Mouse (Mus musculus) myocyte (in vitro differentiated cells): Measurements from ENCODE around the gene Tnfsf13b. TPM values are rescaled to one million over a fixed set of nuclear protein-coding genes. Genes with fewer than 3 reads are reported as not detected.

Experiments used
- H3K27me3 ChIP-seq: one replicate; pipeline ENCODE4 v1.6.1; 2011; ENCODE audit not compliant: control insufficient read depth, insufficient read depth, insufficient read length
- H3K36me3 ChIP-seq: one replicate; pipeline ENCODE4 v1.6.1; 2011; ENCODE audit not compliant: control insufficient read depth, insufficient read depth
- H3K4me2 ChIP-seq: one replicate; pipeline ENCODE4 v1.6.1; 2011; ENCODE audit warnings: low read depth, control low read depth
- H3K4me3 ChIP-seq: one replicate; pipeline ENCODE4 v1.5.1; 2011; ENCODE audit warnings: mild to moderate bottlenecking, control low read depth, moderate library complexity
- H3K79me2 ChIP-seq: one replicate; pipeline ENCODE4 v1.6.1; 2011; ENCODE audit not compliant: control insufficient read depth, insufficient read depth
- H3ac ChIP-seq: one replicate; pipeline ENCODE4 v1.6.1; 2011; ENCODE audit not compliant: control insufficient read depth, insufficient read length
- CEBPB ChIP-seq: IDR thresholded peaks from 2 replicates; pipeline ENCODE4 v1.6.1; 2011; ENCODE audit warnings: mild to moderate bottlenecking, moderate library complexity; ENCODE audit not compliant: poor library complexity, insufficient read depth, severe bottlenecking
- E2F4 ChIP-seq: IDR thresholded peaks from one replicate; pipeline ENCODE4 v1.6.1; 2011; ENCODE audit warnings: mild to moderate bottlenecking, control low read depth, moderate library complexity; ENCODE audit not compliant: insufficient read depth
- MAX ChIP-seq: IDR thresholded peaks from one replicate; pipeline ENCODE4 v1.6.1; 2011; ENCODE audit warnings: low read depth, mild to moderate bottlenecking, control low read depth
- MYOD1 ChIP-seq, 3 experiments: IDR thresholded peaks; one replicate each; pipeline ENCODE4 v1.6.1; 2011; ENCODE audit warnings: control low read depth in 2 of 3, low read depth in 2 of 3, mild to moderate bottlenecking in 2 of 3, moderate library complexity in 1 of 3; ENCODE audit not compliant: insufficient read length in 2 of 3, control insufficient read depth in 1 of 3
- MYOG ChIP-seq, 3 experiments: IDR thresholded peaks; one replicate each; pipeline ENCODE4 v1.6.1; 2011; ENCODE audit warnings: control low read depth in 2 of 3, low read depth in 2 of 3, mild to moderate bottlenecking in 2 of 3; ENCODE audit not compliant: insufficient read length in 2 of 3, control insufficient read depth in 1 of 3, insufficient read depth in 1 of 3
- POLR2A ChIP-seq: IDR thresholded peaks from one replicate; pipeline ENCODE4 v1.6.1; 2011; ENCODE audit warnings: low read depth, mild to moderate bottlenecking, control low read depth, moderate library complexity; ENCODE audit not compliant: insufficient read length
- POLR2AphosphoS2 ChIP-seq: IDR thresholded peaks from one replicate; pipeline ENCODE4 v1.6.1; 2011; ENCODE audit warnings: low read depth, control low read depth; ENCODE audit not compliant: insufficient read length
- REST ChIP-seq: IDR thresholded peaks from one replicate; pipeline ENCODE4 v1.6.1; 2011; ENCODE audit warnings: mild to moderate bottlenecking, control low read depth, moderate library complexity; ENCODE audit not compliant: insufficient read depth, insufficient read length
- SRF ChIP-seq: IDR thresholded peaks from one replicate; pipeline ENCODE4 v1.6.1; 2011; ENCODE audit warnings: low read depth; ENCODE audit not compliant: control insufficient read depth, insufficient read length
- TCF12 ChIP-seq: IDR thresholded peaks from one replicate; pipeline ENCODE4 v1.6.1; 2011; ENCODE audit warnings: mild to moderate bottlenecking, control low read depth; ENCODE audit not compliant: poor library complexity, insufficient read depth, severe bottlenecking
- TCF3 ChIP-seq: IDR thresholded peaks from one replicate; pipeline ENCODE4 v1.6.1; 2011; ENCODE audit warnings: low read depth, control low read depth; ENCODE audit not compliant: insufficient read length
- USF1 ChIP-seq: IDR thresholded peaks from one replicate; pipeline ENCODE4 v1.6.1; 2011; ENCODE audit warnings: low read depth, mild to moderate bottlenecking, control low read depth, moderate library complexity
- polyA plus RNA-seq: library from polyadenylated mRNA; unstranded; fragments of >200 nt; fragmentation: generic; extraction: Trizol; gene quantifications from one replicate; pipeline ENCODE4 v1.2.1, GENCODE M21; 2012; ENCODE audit warnings: missing spikeins

Tnfsf13b gene
- polyA plus RNA-seq, 1 experiment: 0.11 TPM

DNA sequence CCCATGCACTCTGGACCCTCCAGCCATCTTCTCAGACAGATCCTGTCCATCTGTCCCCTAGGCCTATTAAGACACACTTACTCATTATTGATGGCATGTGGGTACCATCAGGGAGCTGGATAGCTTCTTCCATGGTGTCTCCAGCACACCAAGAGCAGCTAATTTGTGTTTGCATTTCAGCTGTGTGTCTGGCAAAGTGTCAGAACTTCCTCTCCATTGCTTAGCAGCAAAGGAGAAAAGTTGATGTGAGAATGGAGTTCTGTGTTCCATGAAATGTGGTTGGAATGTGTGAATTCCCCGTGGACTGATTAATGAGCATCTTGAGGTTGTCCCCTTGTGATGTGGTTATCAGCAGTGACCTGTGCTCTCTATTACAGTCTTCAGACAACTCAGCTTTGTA lies 26.5 kb upstream of the Tnfsf13b start:
- Histone ChIP-seq H3ac (no peak overlapping the region), H3K36me3 (peaks cover 5% of the 10 kb centered on the region), H3K4me2 (no peak overlapping the region), H3K27me3 (no peaks in the 10 kb centered on the region), H3K4me3 (no peak overlapping the region), H3K79me2 (peaks cover 63% of the 10 kb centered on the region)
- TF ChIP-seq TCF3: no peak
- TF ChIP-seq CEBPB: no peak
- TF ChIP-seq MAX: no peak
- TF ChIP-seq MYOG (IDR thresholded peaks at IDR 0.05; ENCODE audit: control insufficient read depth in 1 of 3, insufficient read depth in 1 of 3, insufficient read length in 2 of 3, low read depth in 2 of 3): no peak
- no peak for TF ChIP-seq TCF12
- TF ChIP-seq POLR2A: no peak
- TF ChIP-seq MYOD1 (IDR thresholded peaks at IDR 0.05; ENCODE audit: control insufficient read depth in 1 of 3, insufficient read length in 2 of 3, low read depth in 2 of 3): no peak
- no peak for TF ChIP-seq POLR2AphosphoS2
- TF ChIP-seq E2F4: no peak
- TF ChIP-seq SRF: no peak
- TF ChIP-seq REST: no peak
- no peak for TF ChIP-seq USF1

GRCm38 (mm10) chr8:9980188-9980587 lies 26.1 kb upstream of the Tnfsf13b start:
- TF ChIP-seq TCF3: no peak
- no peak for TF ChIP-seq POLR2AphosphoS2
- no peak for TF ChIP-seq REST
- TF ChIP-seq MAX: no peak
- no peak for TF ChIP-seq E2F4
- no peak for TF ChIP-seq TCF12
- no peak for TF ChIP-seq MYOG (IDR thresholded peaks at IDR 0.05; ENCODE audit: control insufficient read depth in 1 of 3, insufficient read depth in 1 of 3, insufficient read length in 2 of 3, low read depth in 2 of 3)
- TF ChIP-seq SRF: no peak
- no peak for TF ChIP-seq MYOD1 (IDR thresholded peaks at IDR 0.05; ENCODE audit: control insufficient read depth in 1 of 3, insufficient read length in 2 of 3, low read depth in 2 of 3)
- no peak for TF ChIP-seq CEBPB
- no peak for TF ChIP-seq POLR2A
- no peak for TF ChIP-seq USF1
- Histone ChIP-seq H3K4me3 (no peak overlapping the region), H3K4me2 (no peak overlapping the region), H3K79me2 (peaks cover 66% of the 10 kb centered on the region), H3K27me3 (no peaks in the 10 kb centered on the region), H3K36me3 (peaks cover 5% of the 10 kb centered on the region), H3ac (no peak overlapping the region)

DNA sequence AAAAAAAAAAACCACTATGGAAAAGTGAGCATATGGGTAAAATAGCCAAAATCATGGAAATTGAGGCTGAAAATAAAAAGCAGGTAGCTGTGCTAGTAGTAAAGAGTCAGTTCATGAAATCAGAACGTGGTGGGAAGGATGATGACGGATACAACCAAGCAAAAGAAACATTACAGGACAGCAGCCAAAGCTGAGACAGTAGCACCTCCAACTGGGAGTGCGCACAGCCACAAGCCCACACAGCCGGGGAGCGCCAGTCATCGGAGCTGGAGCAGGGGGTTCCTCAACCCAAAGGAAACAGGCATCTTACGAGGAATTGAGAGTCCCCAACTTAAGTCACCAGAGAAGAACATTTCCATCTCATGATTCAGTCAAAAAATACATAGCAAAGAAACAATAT lies 2.2 kb upstream of the Tnfsf13b start:
- Histone ChIP-seq H3K4me3 (no peak overlapping the region), H3ac (no peak overlapping the region), H3K79me2 (no peaks in the 10 kb centered on the region), H3K36me3 (no peaks in the 10 kb centered on the region), H3K27me3 (no peaks in the 10 kb centered on the region), H3K4me2 (no peak overlapping the region)
- no peak for TF ChIP-seq MYOG (IDR thresholded peaks at IDR 0.05; ENCODE audit: control insufficient read depth in 1 of 3, insufficient read depth in 1 of 3, insufficient read length in 2 of 3, low read depth in 2 of 3)
- no peak for TF ChIP-seq MYOD1 (IDR thresholded peaks at IDR 0.05; ENCODE audit: control insufficient read depth in 1 of 3, insufficient read length in 2 of 3, low read depth in 2 of 3)
- no peak for TF ChIP-seq POLR2A
- TF ChIP-seq CEBPB: no peak
- TF ChIP-seq SRF: no peak
- TF ChIP-seq USF1: no peak
- TF ChIP-seq TCF12: no peak

DNA sequence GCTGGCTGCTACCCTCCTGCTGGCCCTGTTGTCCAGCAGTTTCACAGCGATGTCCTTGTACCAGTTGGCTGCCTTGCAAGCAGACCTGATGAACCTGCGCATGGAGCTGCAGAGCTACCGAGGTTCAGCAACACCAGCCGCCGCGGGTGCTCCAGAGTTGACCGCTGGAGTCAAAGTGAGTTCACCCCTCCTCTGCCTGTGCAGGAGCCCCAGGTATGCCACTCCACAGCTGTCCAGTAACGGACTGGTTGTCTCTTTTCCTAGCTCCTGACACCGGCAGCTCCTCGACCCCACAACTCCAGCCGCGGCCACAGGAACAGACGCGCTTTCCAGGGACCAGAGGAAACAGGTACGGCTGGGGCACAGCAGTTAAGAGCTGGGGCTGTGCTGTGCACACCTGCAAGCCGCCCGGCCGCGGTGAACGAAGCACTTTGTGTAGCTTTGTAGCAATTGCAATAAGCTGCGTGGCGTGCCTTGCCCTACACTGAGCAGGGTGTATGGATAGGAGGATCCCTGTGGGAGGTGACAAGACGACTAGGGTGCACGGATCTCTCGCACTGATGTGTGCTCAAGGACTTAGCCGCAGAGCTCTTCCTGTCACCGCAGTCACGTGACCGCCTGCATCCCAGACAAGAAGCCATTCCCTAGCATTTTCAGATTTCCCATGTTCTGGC lies 856 bp downstream of the Tnfsf13b start:
- Histone ChIP-seq H3K4me2 (no peak overlapping the region), H3K36me3 (no peaks in the 10 kb centered on the region), H3K79me2 (no peaks in the 10 kb centered on the region), H3K27me3 (no peaks in the 10 kb centered on the region), H3K4me3 (no peak overlapping the region), H3ac (no peak overlapping the region)
- TF ChIP-seq MYOG (IDR thresholded peaks at IDR 0.05; ENCODE audit: control insufficient read depth in 1 of 3, insufficient read depth in 1 of 3, insufficient read length in 2 of 3, low read depth in 2 of 3): no peak
- TF ChIP-seq TCF3: no peak
- peak; percentile 16 for TF ChIP-seq USF1
- no peak for TF ChIP-seq SRF
- no peak for TF ChIP-seq CEBPB
- TF ChIP-seq POLR2A: no peak

- Histone ChIP-seq H3K4me3 (no peak overlapping the region), H3ac (no peak overlapping the region), H3K27me3 (no peaks in the 10 kb centered on the region), H3K79me2 (no peaks in the 10 kb centered on the region), H3K36me3 (no peaks in the 10 kb centered on the region), H3K4me2 (no peak overlapping the region)
- TF ChIP-seq TCF12: no peak
Measured at GRCm38 (mm10) chr8:10007660-10008028, 1.4 kb downstream of the Tnfsf13b start.

GRCm38 (mm10) chr8:10016252-10016651 lies 10.0 kb downstream of the Tnfsf13b start:
- H3ac ChIP-seq: no peak overlapping the region
- no peaks in the 10 kb centered on the region for H3K36me3 ChIP-seq

More at GRCm38 (mm10) chr8:10016252-10016651, 10.0 kb downstream of the Tnfsf13b start:
- no peak for TF ChIP-seq TCF3
- TF ChIP-seq MYOG (IDR thresholded peaks at IDR 0.05; ENCODE audit: control insufficient read depth in 1 of 3, insufficient read depth in 1 of 3, insufficient read length in 2 of 3, low read depth in 2 of 3): peak in 2 of 3 experiments; percentile 66 to 77
- peak; percentile 40 to 73 (median 47) for TF ChIP-seq MYOD1 (IDR thresholded peaks at IDR 0.05; ENCODE audit: control insufficient read depth in 1 of 3, insufficient read length in 2 of 3, low read depth in 2 of 3)
- Histone ChIP-seq H3K4me3 (no peak overlapping the region), H3K27me3 (no peaks in the 10 kb centered on the region), H3K4me2 (peak overlapping the region; percentile 25), H3K79me2 (no peaks in the 10 kb centered on the region)
